Mouse (Mus musculus) 416B (cell line): Measurements from ENCODE around the gene Kif5a.

Experiments used
- DNase-seq: peaks from one replicate; pipeline ENCODE4 v3.0.0; 2011; ENCODE audit warnings: low read depth

Kif5a gene

DNA sequence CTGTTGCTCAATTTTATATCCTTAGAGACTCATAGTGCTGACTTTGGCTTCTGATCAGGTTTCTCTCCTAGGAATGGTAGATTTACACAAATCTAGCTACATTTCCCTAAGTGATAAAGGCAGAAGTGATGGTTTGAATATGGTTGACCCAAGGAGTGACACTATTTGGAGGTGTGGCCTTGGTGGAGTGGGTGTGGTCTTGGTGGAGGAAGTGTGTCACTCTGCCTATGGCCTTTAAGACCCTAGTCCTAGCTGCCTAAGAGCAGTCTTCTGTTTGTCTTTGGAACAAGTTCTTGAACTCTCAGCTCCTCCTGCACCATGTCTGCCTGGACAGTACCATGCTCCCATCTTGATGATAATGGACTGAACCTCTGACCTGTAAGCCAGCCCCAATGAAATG, 46.0 kb downstream of the Kif5a start:
- DNase-seq, result no peak

DNA sequence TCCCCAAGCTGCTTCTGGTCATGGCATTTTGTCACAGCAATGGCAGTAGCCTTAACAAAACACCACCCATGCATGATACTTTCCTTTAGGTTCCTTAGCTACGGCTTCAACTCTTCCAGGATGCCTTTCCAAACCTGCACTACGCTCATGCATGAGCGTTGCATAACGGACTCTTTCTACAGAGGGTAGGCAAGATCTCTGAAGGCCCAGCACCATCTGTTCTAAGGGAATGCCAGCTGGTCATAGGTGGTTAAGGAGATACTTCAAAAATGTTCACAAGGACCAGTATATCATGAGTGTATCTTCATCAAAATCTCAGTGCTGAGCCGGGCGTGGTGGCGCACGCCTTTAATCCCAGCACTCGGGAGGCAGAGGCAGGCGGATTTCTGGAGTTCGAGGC, 46.7 kb downstream of the Kif5a start:
- DNase-seq, result no peak

DNA sequence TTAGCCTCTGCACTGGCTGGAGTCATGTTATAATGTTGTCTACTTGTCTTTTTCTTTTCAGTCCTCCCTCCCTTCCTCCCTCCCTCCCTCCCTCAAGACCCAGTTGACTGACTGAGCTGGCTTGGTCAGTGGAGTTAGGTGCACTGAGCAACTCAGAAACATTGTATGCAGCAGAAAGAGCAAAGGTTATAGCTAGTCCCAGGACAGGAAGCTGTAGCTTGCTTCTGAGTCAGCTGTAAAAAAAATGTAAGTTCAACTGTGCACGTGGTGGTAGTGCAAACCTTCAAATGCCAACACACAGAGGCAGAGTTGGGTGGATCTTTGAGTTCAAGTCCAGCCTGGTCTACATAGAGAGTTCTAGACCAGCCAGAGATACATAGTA, 48.7 kb downstream of the Kif5a start:
- peak; percentile 47 for DNase-seq

DNA sequence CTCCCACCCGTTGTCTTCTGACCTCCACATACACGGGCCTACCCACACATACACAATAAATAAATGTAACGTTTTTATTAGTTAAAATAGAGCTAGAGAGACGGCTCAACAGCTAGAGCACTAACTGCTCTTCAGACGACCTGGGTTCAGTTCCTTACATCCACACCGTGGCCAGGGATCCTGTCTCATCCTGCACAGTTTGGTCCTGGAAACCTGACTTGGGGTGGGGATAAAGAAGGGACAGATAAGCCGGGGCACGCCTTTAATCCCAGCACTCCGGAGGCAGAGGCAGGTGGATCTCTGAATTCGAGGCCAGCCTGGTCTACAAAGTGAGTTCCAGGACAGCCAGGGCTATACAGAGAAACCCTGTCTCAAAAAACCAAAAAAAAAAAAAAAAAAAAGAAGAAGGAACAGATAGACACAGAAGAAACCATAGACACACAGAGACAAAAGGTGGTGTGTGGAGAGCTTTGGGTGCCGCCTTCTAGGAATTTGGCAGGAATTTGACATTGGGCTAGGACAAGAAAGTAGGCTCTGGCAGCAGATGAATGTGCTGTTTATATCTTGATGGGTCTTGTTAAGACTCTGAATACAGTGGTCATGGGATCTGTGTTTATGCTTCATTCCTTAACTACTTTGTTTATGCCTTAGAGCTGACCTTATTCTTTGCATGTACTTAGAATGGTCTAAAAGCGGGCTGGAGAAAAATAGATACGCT, 49.3 kb downstream of the Kif5a start:
- DNase-seq, result no peak

GRCm38 (mm10) chr10:127213272-127213671, 49.9 kb downstream of the Kif5a start:
- DNase-seq, result no peak

DNA sequence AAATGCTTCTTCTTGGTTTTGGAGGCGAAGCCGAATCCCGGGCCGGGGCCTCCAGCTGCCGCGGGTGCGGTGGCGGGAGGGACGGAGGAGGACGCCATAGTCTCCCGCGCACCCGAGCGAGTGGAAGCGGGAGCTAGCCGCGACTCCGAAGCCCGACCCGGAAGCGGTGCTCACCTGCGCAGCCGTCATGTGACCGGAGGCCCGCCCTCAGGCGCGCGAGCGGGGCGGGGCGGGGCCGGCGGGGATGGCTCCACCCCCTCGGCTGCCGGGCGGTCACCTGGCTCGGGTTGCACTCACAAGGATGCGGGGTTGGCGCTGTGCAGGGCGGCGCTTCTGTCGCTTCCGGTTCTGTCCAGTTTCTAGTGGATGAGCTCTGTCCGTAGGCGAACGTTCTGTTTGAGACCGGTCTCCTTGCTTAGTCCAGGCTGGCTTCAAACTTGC, 51.7 kb downstream of the Kif5a start, which contains the start of gene Pip4k2c:
TSS of gene Pip4k2c (minus strand) at position 172 of the 441 bp plus-strand sequence.
- DNase-seq, result peak; percentile 88

DNA sequence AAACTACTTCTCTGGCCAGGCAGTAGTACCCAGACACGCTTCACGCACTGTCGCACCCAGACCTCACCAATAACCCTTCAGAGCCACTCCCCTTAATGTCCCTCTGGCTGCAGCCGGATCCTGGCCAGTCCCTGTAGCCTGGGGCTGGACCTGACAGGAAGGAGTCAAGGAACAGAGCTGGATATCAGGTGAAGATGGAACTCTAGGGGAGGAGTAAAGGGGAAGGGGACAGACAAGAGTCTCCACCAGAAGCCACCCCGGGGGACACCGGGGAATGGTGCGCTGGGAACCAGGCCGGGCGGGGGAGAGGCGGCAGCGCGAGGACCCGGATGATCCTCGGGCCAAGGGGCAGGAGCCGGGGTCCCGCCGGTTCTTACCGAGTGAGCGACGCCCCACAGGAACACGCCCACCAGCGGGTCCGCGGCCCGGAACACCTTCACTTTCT, 52.2 kb downstream of the Kif5a start:
- DNase-seq, result peak; percentile 49

DNA sequence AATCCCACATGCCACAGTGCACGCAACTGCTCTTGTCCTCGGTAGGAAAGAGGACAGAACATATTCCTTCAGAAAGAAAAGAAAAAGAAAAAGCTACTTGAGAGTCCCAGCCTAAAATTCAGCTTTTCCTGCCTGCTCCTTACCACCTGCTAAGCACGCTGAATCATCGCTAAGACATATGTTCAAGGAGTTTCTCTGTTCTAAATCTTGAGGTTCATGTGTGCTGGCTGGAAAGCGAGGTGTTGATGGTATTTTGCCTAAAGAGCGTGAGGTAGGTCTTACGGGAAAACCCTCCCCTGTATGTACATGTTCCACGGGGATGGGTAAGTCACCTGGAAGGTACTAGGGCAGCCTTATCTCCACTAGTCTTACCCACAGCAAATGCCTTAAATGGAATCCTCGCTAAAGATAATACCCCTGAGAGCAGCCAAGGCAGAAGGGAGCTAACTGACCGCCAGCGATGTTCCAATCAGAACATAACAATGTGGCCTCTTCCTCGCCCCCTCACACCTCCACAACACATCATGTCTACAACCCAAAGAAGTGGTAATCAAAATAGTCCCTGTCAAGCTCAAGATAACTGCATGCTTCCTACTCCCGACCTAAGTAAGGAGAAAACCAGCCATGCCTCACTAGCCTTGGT, 53.1 kb downstream of the Kif5a start:
- DNase-seq, result no peak

DNA sequence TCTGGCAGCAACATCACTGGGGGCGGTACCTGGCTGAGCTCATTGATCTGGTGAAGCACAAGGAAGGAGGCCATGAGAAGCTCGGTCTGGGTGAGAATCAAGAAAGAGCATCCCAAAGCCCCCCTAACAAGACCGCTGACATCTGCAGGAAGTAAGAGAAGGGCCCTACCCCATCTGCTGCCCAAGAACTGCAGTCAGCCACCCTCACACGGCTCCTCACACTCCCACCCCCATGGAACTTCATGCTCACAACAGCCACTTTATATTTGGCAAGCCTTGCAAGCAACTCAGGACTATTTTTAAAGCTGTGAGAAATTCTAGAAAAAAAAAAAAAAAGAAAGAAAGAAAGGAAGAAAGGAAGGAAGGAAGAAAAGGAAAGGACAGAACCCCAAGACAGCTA, 54.2 kb downstream of the Kif5a start:
- no peak for DNase-seq

GRCm38 (mm10) chr10:127205373-127205772, 57.8 kb downstream of the Kif5a start:
- no peak for DNase-seq

DNA sequence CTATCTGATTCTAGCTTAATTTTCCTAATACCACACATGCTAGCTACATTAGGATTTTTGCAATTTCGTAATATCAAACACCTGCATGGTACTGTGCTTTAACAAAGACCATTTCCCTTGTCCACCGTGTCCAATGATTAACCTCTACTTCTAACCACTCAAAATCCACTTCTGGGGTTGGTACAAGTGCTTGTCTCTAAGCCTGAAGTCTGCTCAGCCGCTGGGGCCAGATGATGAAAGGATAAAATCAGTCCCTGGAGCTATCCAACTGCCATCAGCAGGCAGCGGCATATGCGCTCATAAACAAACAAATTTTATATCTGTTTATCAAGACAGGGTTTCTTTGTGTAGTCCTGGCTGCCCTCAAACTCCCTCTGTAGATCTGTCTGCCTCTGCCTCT, 58.6 kb downstream of the Kif5a start:
- no peak for DNase-seq

DNA sequence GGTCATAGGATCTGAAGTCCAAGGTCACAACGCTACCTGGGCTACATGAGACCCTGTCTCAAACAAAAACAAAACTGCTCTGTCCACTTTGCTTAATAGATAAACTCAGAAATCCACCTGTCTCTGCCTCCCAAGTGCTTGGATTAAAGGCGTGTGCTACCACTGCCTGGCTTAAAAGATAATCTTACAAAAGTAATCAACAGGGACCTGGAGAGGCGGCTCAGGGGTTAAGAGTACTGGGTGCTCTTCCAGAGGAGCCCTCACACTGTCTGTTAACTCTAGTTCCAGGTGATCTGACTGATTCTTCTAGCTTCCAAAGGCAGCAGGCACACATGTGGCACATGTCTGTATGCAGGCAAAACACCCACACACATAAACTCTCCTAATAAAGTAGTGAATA, 60.0 kb downstream of the Kif5a start:
- no peak for DNase-seq

DNA sequence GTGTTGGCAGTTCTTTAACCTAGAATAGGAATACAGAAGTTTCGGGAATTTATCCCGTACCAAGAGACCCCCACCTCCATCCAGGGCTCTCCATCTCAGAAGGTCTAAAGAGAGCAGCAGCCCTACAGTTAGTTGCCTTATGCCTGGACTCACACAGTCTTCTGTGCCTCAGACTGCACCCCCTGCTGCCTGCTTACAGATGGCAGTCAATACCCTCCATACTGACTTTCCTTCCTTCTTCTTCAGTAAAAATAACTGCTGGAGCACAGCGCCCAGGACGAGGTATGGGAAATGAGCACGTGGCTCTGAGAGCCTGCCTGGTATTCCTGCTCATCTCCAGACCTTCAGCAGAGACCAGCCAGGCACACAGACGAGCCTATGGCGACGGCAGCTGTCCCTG, 62.9 kb downstream of the Kif5a start:
- no peak for DNase-seq

GRCm38 (mm10) chr10:127199474-127199873, 63.7 kb downstream of the Kif5a start:
- DNase-seq, result no peak

- DNase-seq, result no peak
Measured at GRCm38 (mm10) chr10:127199068-127199467, 64.1 kb downstream of the Kif5a start.

- no peak for DNase-seq
Measured at GRCm38 (mm10) chr10:127198492-127198891, 64.7 kb downstream of the Kif5a start.

DNA sequence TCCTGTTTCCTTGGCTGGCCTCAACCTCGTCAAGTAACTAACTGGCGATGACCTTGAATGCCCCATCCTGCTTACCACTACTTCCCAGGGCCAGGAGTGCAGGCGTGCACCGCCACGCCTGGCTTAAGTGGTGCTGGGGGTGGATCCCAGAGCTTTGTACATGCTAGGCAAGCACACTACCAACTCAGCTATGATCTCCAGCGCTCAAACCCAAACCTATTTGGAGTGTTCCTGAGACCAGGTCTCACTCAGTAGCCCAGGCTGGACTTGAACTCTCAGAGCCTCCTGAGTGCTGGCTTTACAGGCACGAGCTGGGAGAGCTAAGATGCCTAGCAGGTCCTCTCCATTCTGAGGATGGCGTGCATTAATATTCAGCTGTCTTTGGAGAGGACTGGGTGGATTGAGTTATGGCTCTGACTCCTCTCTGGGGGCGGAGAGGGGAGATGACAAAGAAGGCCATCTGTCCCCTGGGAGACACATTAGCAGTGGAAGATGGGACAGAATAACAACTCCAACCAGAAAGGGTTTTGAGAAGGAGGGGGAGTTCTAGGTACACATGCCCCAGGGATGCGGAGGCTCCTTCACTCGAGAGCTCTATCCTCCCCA, 65.5 kb downstream of the Kif5a start:
- DNase-seq, result no peak

DNA sequence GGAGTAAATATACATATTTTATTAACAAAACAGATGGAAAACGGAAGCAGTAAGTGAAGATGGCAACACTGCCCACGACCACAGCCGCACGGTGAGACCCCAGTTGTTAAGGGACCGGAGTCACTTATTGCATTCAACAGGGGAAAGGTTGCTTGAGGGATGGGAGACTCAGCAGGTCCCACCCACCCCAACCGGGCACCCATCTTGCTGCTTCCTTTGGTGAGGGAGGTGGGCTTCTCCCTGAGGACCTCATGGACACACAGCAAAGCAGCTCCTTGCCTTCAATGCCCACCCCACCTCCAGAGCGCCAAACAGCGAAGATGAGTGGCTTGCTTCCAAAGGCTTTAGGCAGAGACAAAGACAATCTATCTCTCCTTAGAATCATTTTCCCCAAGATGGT, 66.0 kb downstream of the Kif5a start:
- DNase-seq, result no peak

DNA sequence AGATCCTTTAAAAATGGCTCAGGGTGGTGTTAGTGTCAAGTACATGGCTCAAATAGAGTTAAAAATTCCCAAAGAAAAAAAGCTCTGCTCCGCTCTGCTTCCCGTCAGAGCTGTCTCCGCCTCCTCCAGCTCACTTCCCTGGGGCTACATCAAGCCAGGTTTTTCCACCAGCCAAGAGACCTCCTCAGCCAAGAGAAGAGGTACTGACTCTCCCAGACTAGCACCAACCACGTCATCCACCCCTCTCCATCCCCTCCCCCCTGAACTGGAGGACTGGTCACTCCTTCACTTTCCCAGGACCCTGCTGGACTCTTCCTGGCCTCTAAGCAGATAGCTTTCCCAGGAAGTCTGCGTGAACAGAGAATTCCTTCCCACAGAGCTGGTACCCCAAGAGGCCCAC, 66.8 kb downstream of the Kif5a start:
- DNase-seq, result no peak

DNA sequence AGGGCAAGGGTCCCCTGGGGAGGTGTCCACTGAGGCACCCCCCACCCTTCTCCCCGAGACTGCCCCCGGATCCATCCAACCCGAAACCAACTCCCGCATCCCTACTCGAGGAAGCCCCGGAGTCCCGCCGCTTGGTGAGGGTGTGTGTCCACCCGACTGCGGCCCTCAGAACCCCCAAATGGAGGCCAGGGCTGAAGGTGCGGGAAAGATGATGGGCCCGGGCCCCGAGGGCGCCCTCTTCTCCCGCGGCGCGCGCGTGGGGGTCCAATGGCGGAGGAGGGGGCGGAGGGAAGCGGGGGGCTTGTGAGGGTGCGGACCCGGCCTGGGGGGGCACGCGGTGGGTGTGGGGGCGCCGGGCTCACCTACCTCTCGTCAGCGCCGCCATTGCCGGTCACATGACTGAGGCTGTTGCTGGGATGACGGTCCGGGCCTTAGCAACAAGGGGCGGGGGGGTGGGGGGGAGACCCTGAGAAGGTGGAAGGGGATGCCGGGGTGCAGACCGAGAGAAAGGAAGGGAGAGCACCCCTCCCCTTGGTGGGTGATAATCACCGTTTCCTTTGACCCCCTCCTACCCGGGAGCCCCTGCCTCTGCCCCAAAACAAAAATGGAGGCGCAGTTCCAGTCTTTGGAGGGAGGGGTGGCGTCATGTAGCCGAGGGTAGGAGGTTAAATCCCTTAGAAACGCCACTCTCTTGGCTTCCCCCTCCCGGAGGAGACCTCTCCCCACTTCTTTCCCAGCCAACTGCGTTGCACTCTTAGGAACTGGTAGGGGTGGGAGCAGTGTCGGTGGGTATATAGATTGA, 67.6 kb downstream of the Kif5a start, which contains the start of gene Dtx3:
TSS of gene Dtx3 (minus strand) at position 401 of the 802 bp plus-strand sequence.
- peak; percentile 39 for DNase-seq

GRCm38 (mm10) chr10:127194428-127195327, 68.5 kb downstream of the Kif5a start:
- DNase-seq, result peak; percentile 64
